Comparison of ENCODE assay signal across 10 mouse cellular contexts in the genomic region with DNA sequence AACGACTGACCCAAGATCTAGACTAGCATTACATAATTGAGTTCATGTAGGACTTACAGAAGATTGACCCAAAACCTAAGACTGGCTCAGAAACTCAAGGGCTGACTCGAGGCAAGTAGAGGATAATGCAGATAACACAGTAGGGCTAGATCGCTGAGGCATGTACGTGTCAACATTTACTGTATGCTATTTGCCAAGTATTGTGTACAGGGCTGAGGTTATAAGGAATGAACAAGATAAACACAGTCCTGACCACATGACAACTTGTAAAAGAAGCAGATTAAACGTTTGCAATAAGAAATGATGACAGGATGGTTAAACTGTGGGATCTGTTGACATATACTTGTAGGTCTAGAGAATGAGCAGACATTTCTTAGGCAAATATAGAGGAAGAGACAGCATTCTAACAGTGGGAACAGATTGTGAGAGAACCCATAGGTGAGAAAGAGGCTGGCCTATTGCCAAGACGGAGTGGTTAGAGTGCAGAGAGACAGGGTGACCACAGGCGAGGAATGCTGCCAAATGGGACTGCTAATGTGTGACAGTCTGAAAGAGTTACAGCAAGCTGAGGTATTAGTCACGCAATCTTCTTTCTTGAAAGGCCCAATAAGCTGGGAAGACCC.
DNase-seq lines count a peak whose midpoint lies in the region; ATAC-seq lines count a peak whose summit lies in the region.
"Had no signal": no experiment of that assay in that cellular context is flagged by ENCODE, and none has a peak within 500 bp of the region (broad histone marks: within the 10 kb centered on the region; RNA-seq: fewer than 3 reads in every experiment).

No protein-coding gene starts in this region.

- 28% methylated on average over 8 of the region's 8 CpGs for WGBS in heart, embryonic 13.5 days
- WGBS in neural tube, embryonic 13.5 days, result 69% methylated on average over 8 of the region's 8 CpGs
- 78% methylated on average over 8 of the region's 8 CpGs for WGBS in neural tube, embryonic 15.5 days

- ATAC-seq in heart, embryonic 13.5 days (ENCODE audit: extremely low read depth, insufficient number of reproducible peaks, low FRiP score, low TSS enrichment), result 0 out of 2 replicates have a peak, but pooled peaks have one; percentile 31
- 0 out of 2 replicates have a peak, but pooled peaks have one; percentile 63 for ATAC-seq in neural tube, embryonic 13.5 days (ENCODE audit: low read depth)
- ATAC-seq in neural tube, embryonic 15.5 days (ENCODE audit: low FRiP score), result no peak

- DNase-seq in heart, adult 8-10 months (ENCODE audit: low spot score), result no peak
- DNase-seq in cerebellum, postnatal 10 days, result peak; percentile 98
- DNase-seq in natural killer cell, adult 2 months (ENCODE audit: low spot score in 2 of 2), result peak; percentile 63 to 79
- DNase-seq in thymus, postnatal 4 days, result no peak
- no peak for DNase-seq in thymus, postnatal 25 days

- H3K36me3 ChIP-seq in heart, embryonic 13.5 days, result no peaks in the 10 kb centered on the region
- H3K36me3 ChIP-seq in neural tube, embryonic 13.5 days, result no peaks in the 10 kb centered on the region
- H3K36me3 ChIP-seq in neural tube, embryonic 15.5 days, result no peaks in the 10 kb centered on the region
- H3K36me3 ChIP-seq: hindbrain, embryonic 15.5 days had no signal

- peaks cover 13% of the 10 kb centered on the region for H3K4me1 ChIP-seq in heart, embryonic 13.5 days
- peaks cover 7% of the 10 kb centered on the region; the same call in 1 of the 2 replicates for H3K4me1 ChIP-seq in neural tube, embryonic 13.5 days (replicated peaks)
- 0 out of 2 replicates have a peak, but pooled peaks cover 3% of the 10 kb centered on the region for H3K4me1 ChIP-seq in neural tube, embryonic 15.5 days
- H3K4me1 ChIP-seq: megakaryocyte, embryonic 14.5 days had no signal

- H3K4me3 ChIP-seq in heart, embryonic 13.5 days, result no peak overlapping the region
- H3K4me3 ChIP-seq in neural tube, embryonic 13.5 days, result no peak overlapping the region
- H3K4me3 ChIP-seq in neural tube, embryonic 15.5 days (replicated peaks), result no peak overlapping the region
- H3K4me3 ChIP-seq: hindbrain, embryonic 15.5 days; megakaryocyte, embryonic 14.5 days had no signal

- H3K4me2 ChIP-seq in heart, embryonic 13.5 days, result no peak overlapping the region
- no peak overlapping the region for H3K4me2 ChIP-seq in neural tube, embryonic 13.5 days
- no peak overlapping the region for H3K4me2 ChIP-seq in neural tube, embryonic 15.5 days
- H3K4me2 ChIP-seq: hindbrain, embryonic 15.5 days had no signal

- no peaks in the 10 kb centered on the region for H3K9me3 ChIP-seq in heart, embryonic 13.5 days
- H3K9me3 ChIP-seq in neural tube, embryonic 13.5 days, result no peaks in the 10 kb centered on the region
- no peaks in the 10 kb centered on the region for H3K9me3 ChIP-seq in neural tube, embryonic 15.5 days (replicated peaks)
- H3K9me3 ChIP-seq: hindbrain, embryonic 15.5 days; megakaryocyte, embryonic 14.5 days had no signal

- no peak overlapping the region for H3K27ac ChIP-seq in heart, embryonic 13.5 days (replicated peaks)
- H3K27ac ChIP-seq in neural tube, embryonic 13.5 days (replicated peaks), result no peak overlapping the region
- H3K27ac ChIP-seq in neural tube, embryonic 15.5 days (replicated peaks), result no peak overlapping the region
- H3K27ac ChIP-seq: hindbrain, embryonic 15.5 days had no signal

- no peaks in the 10 kb centered on the region for H3K27me3 ChIP-seq in heart, embryonic 13.5 days (replicated peaks)
- no peaks in the 10 kb centered on the region for H3K27me3 ChIP-seq in neural tube, embryonic 13.5 days
- H3K27me3 ChIP-seq in neural tube, embryonic 15.5 days (replicated peaks), result no peaks in the 10 kb centered on the region
- H3K27me3 ChIP-seq: hindbrain, embryonic 15.5 days; megakaryocyte, embryonic 14.5 days had no signal

- H3K9ac ChIP-seq in heart, embryonic 13.5 days, result no peak overlapping the region
- no peak overlapping the region for H3K9ac ChIP-seq in neural tube, embryonic 13.5 days
- no peak overlapping the region for H3K9ac ChIP-seq in neural tube, embryonic 15.5 days (replicated peaks)
- H3K9ac ChIP-seq: hindbrain, embryonic 15.5 days had no signal

Comparison
In these comparisons a context has a peak if more than half of its experiments do, and no peak if none do; other contexts are left out.
1. DNase-seq: peak in cerebellum, postnatal 10 days (2 of 2) and natural killer cell, adult 2 months (2 of 2); none in heart, adult 8-10 months (single experiment), thymus, postnatal 4 days (single experiment) and thymus, postnatal 25 days (single experiment).